Mouse (Mus musculus): ENCODE data around the gene Elp1.

Gene Elp1

DNA sequence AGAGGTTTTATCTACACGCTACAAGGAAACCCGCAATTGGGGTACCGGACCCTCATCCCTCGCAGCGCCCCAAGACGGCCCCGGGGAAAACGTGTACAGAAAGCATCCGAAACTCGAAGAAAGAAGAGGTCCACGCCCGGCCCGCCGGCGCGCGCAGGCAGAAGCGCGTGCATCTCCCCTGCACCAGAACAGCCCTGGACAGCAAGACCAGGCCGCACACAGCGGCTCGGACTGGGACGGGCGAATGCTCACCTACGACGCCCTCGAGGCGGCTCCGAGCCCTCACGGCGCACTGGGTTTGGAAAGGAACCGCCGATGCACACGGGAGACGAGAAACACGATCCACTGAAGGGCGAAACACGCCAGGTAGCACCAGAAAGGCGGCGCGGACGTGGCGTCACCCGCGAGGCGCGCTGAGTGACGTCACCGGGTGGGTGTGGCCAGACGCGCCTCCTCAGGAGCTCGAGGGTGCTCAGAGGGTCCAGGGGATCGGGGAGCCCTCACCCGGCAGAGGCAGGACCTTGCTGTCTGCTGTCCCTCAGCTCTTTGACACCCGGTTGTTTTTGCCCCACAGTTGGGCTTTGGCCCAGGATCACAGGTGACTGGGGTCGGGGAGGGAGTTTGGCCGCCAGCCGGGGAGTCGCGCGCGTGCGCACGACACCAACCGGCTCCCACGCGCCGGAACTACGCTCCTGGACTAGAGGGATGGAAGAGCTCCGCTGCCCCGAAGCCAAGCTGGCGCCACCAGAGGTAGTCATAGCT is at the start of gene Elp1, which contains the start of gene Fam206a:
Gene Elp1, minus strand, starts transcription at position 425 of the 762 bp plus-strand sequence.
Gene Fam206a, plus strand, starts transcription at position 439 of the 762 bp plus-strand sequence.
- peak; percentile 96 for DNase-seq (ENCODE audit: low read depth)

- no peak for DNase-seq (ENCODE audit: low read depth)
Observed at GRCm38 (mm10) chr4:56850724-56851123, 48.6 kb upstream of the Elp1 start.

DNA sequence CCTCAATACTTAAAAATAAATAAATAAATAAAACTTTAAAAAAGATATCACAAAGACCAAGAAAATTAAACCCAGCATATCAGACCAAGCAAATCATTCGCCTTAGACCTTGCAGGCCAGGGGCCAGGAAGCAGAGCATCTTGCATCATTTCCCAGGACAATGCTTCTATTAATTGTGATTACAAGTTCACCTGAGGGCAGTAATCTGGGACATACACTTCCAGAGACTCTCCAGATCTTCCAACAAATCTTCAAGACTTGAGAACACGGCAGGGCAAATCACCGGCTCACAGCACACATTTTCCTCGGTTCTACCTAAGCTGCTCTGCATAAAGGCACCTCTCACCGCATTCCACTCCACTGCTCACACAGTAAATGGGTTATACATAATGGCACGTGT is 45.9 kb upstream of the Elp1 start:
- DNase-seq (ENCODE audit: low read depth), result no peak

DNA sequence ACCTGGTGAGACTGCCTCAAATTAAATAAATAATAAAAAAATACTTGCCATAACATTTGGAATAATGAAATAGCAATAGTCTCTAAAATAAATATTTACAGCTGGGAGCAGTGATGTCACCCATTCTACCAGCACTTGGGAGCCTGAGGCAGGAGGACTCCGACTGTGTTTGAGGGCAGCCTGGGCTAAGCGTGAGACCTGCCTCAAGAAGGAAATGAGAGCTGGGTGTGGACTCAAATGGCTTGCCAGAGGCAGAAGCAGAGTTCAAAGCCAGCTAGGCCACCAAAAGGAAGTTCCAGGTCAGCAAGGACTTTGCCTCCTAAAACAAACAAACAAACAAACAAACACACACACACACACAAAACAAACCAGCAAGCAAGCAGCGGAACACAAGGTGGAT is 45.3 kb upstream of the Elp1 start:
- DNase-seq (ENCODE audit: low read depth), result no peak

DNA sequence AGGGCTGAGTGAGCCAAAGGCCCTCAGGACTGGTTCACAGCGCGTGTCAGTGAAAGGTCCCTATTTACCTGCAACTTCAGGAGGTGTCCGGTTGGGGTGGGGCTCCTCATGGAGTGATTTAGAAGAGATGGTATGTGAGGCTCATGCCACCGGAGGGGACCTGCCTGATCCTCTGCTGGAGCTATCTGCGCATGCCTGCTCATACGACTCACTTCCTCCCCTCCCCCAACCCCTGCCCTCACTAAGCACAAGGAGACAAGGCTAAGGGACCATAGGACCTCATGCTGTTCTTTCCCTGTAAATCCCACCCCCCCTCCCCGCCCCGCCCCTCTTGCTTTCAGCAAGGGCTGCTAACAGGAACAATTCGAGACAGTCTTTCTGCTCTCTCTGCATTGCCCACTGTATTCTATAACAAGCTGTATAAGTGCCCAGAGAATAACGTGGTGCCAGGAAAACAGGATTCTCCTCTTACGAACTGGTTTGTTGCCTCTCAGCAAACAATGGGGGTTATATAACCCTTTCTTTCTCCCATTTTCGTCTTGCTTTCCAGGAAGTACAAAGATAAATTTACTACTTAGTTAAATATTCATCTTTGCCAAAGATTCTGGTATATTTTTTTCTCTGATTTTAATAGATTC is 43.9 kb upstream of the Elp1 start:
- DNase-seq (ENCODE audit: low read depth), result no peak

DNA sequence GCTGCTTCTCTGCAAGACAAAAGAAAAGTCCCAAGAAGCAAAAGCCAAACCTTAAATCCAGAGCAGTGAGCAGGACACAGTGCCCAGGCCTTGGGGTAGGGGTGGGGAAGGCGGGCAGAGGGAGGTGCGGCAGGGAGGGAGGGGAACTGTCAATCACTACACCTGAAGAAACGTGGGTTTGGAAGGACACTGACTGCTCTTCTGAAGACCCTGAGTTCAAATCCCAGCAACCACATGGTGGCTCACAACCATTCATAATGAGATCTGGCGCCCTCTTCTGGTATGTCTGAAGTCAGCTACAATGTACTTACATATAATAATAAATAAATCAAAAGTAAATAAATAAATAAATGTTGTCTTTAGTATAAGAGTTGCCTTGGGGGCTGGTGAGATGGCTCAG is 42.8 kb upstream of the Elp1 start:
- no peak for DNase-seq (ENCODE audit: low read depth)

DNA sequence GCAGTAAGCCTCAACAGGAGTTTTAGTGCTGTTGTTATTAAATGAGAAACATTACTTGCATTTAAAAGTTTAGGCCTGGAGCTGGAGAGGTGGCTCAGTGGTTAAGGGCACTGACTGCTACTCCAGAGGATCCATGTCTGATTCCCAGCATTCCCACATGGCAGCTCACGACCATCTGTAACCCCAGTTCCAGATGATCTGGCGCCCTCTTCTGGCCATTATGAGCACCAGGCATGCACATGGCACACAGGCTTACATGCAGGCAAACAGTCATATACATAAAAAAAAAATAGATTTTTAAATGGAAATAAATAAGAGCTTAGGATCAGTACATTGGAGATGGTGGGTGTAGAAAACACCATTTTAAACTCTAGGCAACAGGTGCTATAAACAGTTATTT is 41.8 kb upstream of the Elp1 start:
- no peak for DNase-seq (ENCODE audit: low read depth)

GRCm38 (mm10) chr4:56842501-56842900 is 40.4 kb upstream of the Elp1 start:
- DNase-seq (ENCODE audit: low read depth), result no peak

- DNase-seq (ENCODE audit: low read depth), result no peak
Observed at GRCm38 (mm10) chr4:56840297-56840696, 38.2 kb upstream of the Elp1 start.

DNA sequence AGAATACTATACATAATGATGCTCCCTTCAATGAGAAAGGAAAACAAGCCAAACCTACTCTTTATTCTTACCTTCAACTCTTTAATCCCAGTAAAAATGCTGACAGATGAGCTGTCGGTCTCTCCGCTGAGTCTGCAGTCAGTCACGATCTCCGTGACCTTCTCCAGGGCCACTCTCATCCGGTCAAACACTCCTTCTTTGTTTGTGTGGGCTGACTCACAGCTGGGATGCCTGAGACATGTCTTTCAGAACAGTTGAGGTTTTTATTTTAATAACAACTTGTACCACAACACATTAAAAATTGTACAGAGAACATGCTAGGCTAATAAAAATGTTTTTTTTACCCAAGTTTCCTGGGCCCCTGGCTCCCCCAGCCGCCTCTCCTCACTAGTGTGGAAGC is 35.5 kb upstream of the Elp1 start:
- DNase-seq (ENCODE audit: low read depth), result no peak

DNA sequence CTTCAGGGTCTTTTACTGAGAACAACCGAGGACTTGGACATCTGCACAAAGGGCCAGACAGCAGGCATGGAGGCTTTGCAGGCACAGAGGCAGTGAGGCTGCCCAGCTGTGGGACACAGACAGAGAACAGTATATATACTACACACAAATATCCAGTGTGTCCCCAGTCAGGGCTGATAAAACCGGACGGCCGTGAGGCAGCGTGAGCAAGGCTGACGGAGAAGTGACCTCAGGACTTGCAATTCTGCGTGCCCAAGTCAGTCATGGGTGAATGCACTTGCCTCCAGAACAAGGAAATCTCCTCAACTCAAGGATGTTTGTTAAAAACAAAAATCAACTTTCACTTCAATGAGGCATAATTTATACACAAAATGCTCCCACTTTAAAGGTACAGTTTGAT is 29.9 kb upstream of the Elp1 start:
- no peak for DNase-seq (ENCODE audit: low read depth)

GRCm38 (mm10) chr4:56831013-56831609 is 29.0 kb upstream of the Elp1 start:
- peak; percentile 35 for DNase-seq (ENCODE audit: low read depth)

GRCm38 (mm10) chr4:56829511-56829921 is 27.4 kb upstream of the Elp1 start:
- DNase-seq (ENCODE audit: low read depth), result no peak

DNA sequence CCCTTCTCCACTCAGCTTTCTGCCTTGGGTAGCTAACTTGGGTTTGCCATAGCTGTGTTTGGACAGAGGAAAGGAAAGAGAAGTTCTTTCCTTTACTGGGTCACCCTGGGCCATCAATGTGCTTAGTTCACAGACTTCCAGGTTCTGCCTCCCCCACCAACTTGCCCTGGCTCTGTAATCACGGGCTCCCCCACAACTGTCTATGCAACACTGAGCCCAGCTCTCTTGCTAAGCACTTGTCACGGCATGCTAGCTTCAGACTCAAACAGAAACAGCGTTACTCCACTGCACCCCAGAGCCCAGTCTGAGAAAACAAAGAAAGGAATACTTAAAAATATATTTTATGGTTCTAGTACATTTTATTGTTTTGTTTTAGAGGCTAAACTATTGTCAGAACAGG is 26.8 kb upstream of the Elp1 start:
- DNase-seq (ENCODE audit: low read depth), result no peak

- DNase-seq (ENCODE audit: low read depth), result no peak
Observed at GRCm38 (mm10) chr4:56824231-56824630, 22.1 kb upstream of the Elp1 start.

GRCm38 (mm10) chr4:56820017-56820550 is 18.0 kb upstream of the Elp1 start:
- peak; percentile 52 for DNase-seq (ENCODE audit: low read depth)

- DNase-seq (ENCODE audit: low read depth), result no peak
Observed at GRCm38 (mm10) chr4:56815131-56815530, 13.0 kb upstream of the Elp1 start.

GRCm38 (mm10) chr4:56812096-56812495 is 10.0 kb upstream of the Elp1 start:
- DNase-seq (ENCODE audit: low read depth), result no peak

GRCm38 (mm10) chr4:56811642-56812041 is 9.5 kb upstream of the Elp1 start:
- no peak for DNase-seq (ENCODE audit: low read depth)

- DNase-seq (ENCODE audit: low read depth), result no peak
Observed at GRCm38 (mm10) chr4:56809050-56809449, 6.9 kb upstream of the Elp1 start.

- DNase-seq (ENCODE audit: low read depth), result no peak
Observed at GRCm38 (mm10) chr4:56802669-56803150, 579 bp upstream of the Elp1 start.

- DNase-seq (ENCODE audit: low read depth), result peak; percentile 14
Observed at GRCm38 (mm10) chr4:56791373-56791772, 10.8 kb downstream of the Elp1 start.

- DNase-seq (ENCODE audit: low read depth), result no peak
Observed at GRCm38 (mm10) chr4:56771065-56771464, 31.1 kb downstream of the Elp1 start.
